Mouse (Mus musculus) CD8-positive naive resting alpha-beta T cell, adult 2 months (primary cell): ENCODE results near the gene Utrn.

Experiments
- DNase-seq, 2 experiments: peaks; one replicate each; pipeline ENCODE4 v3.0.0; 2022; ENCODE audit warnings: low read depth in 2 of 2, low spot score in 2 of 2

The Utrn gene

DNA sequence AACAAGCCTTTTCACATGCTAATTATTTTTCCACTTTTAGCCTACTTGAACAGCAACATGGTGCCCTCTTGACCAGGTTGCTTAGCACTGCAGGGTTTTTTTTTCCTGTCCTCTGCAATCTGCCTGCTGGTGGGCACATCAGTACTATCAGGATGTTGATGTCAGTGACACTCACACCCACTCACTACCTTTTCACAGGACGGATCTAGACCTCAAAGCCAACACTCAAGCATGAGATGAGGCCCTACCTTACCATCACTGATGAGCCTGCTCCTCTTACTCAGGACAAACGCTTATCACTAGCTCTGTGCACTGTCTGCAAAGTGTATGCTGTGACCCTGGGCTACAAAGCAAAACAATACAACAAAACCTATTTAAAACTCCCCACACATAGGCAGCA lies 63.3 kb downstream of the Utrn start:
- peak; percentile 14 to 28 for DNase-seq

DNA sequence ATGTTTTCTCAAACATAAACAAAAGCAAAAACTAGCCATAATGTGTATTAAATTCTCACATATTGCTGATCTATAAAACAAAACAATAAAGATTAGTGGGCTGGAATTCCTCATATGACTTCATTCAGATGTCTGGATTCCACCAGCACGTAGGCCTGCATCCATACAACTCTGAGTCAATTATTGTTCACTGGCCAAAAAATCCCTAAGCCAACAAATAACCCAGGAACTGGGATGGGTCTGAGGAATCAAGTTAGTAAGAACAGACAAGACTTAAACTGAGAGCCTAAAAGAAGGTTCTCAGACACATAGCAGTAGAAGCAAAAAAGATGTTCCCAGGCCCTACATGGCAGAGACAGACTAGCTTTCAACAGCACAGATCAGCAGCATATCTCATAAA lies 65.2 kb downstream of the Utrn start:
- DNase-seq, result no peak

DNA sequence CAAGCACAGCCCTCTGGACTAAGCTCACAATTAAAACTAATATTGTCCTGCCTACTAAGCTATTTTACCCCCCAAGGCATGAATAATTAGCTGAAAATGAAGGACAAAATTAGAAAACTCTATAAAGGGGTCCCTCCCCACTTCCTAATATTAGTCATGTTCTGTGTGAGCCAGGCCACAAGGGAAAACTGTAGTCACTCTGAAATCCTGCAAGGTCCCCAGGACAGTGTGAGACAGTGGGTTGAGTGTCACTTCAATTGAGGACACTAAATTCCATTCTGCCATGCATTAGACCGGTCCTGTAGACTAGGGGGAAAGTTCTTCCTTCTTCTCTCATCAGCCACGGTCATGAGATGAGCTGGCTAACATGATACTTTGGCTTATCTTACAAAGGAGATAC lies 69.7 kb downstream of the Utrn start:
- no peak for DNase-seq

DNA sequence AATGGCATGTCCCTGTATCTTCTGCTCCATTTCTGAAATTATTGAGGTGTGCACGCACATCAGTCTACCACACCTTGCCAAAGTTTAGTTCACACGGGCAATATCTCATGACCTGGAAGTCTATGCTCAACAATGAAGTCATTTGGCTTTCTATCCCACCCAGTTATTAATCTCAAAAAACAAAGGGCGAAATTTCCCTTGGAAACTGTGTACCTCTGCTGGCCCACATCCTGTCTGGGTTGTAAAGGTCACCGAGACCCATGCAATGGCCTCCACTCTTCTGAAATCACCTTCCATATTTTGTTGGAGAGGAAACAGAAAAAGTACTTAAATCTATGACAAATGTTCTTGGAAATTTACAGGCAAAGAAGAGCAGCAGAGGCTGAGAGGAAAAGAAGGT lies 70.9 kb downstream of the Utrn start:
- DNase-seq, result no peak

DNA sequence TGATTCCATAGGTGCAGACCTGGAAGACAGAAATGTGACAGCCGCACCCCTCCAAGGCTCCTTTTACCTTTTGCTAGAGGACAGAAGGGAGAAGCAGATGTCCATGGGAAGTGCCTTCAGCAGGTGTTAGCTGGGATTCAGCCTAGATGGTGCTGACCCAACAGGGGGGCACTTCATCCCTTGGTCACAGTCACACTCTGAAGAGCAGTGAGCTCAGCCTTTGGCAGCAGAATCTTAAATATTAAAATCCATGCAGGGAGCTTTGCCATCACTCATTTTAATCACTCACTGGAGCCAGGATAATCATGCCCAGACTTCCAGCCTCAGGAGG lies 72.7 kb downstream of the Utrn start:
- DNase-seq, result no peak

DNA sequence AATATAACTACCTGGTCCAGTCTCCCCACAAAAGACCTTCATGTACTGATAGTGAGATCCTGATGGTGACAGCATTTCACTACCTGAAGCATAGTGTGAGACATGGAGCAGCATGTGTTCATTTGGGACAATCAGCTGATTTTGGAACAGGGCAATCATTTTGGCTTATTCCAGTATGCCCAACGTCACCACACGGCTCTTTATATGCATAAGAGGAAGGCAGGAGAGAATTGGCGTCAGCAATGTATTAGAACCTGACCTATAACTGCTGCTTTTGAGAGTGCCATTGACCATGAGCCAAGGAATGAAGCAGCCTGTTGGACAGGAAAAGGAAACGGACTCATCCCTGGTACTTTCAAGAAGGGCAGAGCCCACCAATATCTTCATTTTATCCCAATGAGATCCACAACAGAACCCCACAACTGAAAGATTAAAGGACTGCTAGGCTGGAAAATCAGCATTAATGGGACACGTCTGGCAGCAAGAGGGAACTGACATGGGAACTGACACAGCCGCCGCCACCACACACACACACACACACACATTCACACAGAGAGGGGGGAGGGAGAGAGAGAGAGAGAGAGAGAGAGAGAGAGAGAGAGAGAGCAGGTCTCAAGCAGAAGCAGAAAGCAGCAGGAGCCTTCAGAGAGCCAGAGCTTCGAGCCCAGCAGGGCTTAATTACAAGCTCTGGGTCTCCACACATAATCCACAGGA lies 73.2 kb downstream of the Utrn start:
- no peak for DNase-seq

DNA sequence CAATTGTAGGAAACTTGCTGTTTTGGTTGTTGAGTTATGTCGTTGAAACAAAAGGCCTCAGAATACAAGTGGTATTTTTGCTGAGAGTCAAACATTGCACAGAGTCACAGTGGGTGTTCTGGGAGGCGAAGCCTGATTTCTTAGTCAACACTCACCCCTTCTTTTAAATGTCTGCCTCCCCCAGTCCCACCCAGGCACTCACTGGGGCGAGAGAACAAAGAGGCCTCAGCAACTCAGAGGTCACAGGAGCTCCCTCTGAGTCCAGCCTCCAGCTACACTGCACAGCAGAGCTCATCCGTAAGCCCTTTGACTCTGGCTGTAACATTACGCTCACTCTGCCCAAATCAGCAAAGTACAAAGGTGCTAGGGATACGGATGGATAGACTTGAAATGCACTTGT lies 77.1 kb downstream of the Utrn start:
- no peak for DNase-seq

DNA sequence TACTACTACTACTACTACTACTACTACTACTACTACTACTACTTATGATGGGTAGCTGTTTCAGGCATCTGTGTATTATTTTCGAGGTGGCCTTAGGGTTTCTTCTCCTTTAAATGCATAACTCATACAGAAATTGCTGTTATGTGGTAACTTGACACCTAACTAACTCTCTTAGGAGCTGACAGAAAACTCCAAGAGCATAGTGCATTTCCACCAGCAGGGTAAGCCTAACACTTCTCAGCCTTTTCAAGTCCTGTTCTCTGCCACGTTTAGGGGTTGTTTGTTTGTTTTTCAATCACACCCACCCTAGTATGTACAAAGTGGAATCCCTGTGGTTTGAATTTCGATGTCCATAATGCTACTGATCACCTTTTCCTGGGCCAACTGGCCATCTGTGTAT lies 78.3 kb downstream of the Utrn start:
- no peak for DNase-seq

DNA sequence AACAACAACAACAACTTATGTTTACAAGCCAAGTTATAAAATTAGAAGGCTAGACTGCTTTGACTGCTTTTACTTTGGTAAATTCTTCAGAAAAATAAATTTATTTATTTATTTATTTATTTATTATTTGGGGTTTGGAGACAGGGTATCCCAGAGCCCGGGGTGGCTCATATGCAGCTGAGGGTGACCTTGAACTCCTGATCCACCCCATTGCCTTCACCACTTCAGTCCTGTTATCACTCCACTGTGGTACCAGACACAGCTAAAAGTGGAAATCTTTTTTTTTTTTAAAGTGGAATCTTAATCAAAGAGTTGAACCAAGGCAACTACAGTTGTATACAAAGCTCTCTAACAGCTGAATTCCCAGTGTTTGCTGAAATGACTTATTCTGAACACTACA lies 80.6 kb downstream of the Utrn start:
- DNase-seq, result no peak

DNA sequence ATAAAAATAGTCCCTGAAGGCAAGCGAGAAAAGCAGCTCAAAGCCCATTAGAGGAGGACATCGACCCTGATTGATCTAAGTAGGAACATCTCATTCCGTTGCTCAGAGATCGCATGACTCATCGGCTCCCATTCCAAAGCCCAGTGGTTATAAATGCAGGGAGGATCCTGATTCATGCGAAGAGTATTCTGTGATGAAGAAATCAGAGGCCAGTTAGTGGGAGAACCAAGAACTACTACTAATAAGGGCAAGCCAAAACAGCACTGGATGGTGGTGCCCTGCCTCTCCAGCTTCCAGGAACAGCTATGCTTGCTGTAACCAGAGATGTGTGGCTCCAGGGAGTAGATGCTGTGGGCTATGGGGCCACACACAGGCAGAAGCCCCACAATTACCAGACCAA lies 81.2 kb downstream of the Utrn start:
- no peak for DNase-seq

DNA sequence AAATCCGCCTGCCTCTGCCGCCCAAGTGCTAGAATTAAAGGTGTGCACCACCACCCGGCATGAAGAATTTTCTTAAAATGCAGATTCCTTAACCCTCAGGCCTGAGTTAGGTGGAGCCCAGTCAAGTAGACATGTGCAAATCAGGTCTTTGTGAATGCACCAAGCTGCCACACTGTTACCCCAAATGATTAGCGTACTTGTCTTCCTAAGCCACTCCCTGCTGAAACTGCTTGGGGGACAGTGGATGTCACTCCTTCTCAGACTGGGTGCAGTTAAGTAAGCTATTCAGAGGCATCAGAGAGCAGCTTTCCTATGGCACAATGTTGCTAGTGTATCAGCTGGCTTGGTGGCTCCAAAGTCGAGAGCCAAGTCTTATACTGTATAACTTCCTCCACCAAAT lies 83.9 kb downstream of the Utrn start:
- no peak for DNase-seq

DNA sequence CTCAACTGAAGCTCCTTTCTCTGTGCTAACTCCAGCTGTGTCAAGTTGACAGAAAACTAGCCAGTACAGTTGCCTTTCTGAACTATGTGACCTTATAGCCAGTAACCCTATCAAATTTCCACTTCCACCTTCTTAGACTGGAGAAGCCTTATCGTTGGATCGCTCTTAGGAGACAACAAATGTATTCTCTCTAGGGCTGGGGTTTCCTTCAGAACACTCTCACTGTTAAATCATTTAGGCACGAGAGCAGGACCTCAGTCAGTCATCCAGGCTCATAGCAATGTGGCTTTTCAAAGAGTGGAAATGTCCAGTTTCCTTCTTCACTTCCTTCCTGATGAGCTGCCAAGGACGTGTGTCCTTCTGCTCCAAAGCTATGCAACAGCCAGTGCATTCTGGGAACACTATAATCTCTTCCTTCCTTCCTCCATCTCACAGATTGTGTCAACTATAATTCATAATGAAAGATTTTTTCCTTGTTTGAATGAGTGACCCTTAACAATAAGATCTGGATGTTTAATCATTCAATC lies 87.7 kb downstream of the Utrn start:
- no peak for DNase-seq

DNA sequence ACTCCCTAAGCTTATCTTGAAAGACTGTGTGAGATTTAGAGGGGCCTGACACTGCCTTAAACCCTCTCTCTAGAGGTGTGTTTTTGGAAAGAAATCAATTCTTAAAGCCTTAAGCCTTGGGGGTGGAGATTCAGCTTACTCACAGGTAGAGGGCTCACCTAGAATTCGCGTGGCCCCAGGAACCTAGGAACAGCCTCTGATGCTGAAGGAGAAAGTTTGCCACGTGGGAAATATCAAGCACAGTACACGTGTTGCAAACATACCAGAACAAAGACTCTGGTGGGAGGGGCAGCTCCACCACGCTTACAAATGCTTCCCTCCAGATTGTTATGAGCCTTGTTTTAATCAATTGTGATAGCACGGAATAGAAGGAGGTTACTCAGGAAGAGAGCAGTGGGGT lies 96.0 kb downstream of the Utrn start:
- DNase-seq, result no peak

DNA sequence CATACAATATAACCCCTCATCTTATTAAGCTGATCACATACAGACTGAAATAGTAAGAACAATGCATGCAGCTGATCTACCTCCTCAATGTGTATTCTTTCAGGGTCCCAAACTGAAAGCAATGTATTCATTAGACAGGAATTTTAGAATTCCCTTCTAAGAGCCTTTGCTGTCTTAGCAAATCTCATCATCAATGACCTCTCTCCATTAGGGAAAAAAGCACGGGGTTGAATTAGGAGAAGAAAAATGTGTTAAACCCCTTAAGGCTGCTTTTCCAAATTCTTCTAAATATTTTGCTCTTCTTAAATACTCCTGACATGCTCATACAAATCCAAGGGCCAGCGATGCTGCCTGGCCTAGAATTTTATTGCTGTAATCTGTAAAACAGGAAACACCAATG lies 97.7 kb downstream of the Utrn start:
- no peak for DNase-seq

DNA sequence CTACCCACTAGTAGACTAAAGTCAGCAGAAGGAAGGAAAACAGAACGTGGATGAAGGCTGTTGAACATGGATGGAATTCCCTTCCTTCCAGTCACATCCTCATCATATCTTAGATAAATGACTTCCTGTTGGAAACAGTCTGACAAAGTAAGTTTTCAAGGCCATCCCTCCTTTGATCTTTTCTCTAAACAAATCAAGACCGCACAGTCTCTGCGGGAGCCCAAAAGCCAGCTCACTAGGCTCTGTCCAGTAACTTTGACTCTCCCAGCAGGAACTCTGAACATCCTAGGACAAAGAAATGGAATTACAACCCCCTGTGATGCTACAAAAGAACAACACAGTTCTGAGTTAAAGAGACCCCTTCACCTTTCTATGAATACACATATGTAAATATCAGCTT lies 106.5 kb downstream of the Utrn start:
- DNase-seq, result no peak

DNA sequence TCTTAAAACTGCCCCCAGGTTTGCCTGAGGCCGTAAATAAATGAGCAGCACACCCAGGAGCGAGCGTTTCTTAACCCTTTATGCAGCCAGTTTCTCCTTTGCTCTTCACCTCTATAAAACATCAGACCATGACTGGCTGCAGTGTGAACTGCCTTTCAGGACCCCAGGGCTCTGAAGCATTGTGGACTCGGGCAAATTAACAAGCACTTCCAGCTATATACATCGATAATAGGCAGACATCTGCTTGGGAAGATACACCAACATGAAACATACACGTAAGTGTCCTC lies 110.5 kb downstream of the Utrn start:
- DNase-seq, result no peak

DNA sequence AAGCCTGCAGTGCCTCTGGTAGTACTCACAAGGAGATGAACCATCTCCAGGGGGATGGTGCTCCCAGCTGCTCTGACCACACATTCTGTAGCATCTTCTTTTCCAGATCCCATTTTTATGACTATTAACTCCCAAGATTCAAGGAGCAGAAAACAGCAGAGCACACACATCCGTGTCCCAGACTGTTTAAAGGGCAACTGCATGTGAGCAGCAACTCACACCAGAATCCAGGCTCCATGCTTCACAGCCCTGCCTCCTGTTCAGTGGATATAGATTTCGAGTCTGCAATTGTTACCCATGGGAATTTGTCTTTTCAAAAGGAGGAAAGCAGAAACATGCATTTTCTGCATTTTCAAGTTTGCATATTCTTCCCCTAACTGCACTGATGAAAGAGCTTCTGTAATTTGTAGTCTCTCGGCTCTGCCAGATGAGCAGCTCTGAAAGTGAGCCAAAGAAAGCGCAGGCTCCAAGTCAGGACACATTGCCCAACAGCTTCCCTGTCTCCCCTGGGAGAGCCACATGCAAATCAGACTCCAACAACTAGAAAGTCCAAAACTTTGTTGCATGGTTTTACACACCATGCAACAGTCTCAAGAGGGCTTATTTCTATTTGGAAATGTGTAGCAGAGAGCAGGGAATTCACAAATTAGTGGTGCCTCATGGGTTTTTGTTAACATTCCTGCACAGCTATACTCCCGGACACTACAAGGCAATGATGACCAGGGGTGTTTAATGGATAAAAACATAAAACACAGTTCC lies 111.0 kb downstream of the Utrn start:
- DNase-seq, result no peak

DNA sequence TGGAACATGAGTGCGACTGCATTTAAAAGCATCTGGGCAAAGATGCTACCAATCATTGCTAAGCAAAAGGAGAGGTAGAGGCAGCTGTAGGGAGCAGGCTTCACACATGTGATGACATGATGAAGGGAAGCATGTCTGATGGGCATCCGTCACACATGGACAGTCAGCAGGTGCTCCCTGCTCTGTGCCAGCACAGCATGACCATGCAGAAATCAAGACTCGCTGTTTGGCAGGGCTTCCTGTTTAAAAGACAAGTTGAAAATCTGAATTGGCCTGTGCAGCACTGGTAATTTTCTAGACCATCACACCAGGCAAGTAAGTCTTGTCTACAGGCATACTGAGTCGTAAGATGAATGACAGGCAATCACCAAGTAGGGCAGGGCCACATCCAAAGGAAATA lies 112.5 kb downstream of the Utrn start:
- DNase-seq, result no peak

DNA sequence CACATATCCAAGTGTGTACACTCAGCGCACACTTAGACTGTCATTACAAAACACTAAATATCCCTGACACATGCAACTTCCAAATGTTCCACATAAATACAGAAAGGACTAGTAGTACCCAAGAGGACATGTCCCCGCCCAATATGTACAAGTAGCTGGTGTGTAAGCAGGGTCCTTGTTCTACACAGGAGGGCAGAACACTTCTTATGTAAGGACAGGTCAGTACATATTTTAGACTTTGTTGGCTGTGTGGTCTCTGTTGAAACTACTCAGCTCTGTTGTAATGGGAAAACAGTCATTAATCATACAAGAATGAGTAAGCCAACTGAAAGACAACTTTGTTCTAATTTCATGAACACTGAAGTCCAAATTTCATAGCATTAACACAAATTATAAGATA lies 114.3 kb downstream of the Utrn start:
- no peak for DNase-seq

DNA sequence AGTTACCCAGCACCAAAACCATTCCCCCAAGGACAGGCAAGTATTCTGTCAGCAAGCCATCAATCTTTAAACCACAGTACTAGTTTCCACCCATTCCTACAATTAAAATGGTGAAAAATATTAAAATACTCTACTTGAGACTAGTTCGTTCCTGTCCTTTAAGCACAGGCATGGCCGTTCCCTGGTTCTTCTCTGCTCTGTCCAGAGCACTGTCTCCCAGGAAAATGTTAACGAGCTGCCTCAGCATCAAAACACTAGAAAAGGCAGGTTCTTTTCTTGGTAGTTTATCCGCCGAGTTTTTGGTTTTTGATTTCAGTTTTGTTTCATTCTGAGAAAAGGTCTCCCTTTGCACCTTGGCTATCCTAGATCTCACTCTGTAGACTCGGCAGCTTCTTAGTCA lies 115.0 kb downstream of the Utrn start:
- DNase-seq, result no peak

DNA sequence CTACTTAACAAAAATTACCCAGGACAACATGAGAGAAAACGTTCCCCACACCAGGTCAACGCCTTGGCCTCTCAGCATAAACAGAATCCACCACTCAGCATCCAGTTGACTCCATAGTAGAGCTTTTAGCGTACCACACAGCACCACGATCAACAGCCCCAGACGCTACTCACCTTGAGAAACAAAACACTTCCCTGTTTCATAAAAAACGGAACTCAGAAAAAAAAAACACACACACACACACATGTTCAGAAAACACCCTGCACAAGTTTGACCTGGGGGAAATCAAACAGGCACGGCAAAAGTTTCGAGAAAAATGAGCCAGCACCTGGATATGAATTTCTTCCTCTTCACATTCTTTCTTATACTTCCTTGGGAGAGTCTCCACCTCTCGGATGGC lies 125.4 kb downstream of the Utrn start:
- DNase-seq, result no peak

DNA sequence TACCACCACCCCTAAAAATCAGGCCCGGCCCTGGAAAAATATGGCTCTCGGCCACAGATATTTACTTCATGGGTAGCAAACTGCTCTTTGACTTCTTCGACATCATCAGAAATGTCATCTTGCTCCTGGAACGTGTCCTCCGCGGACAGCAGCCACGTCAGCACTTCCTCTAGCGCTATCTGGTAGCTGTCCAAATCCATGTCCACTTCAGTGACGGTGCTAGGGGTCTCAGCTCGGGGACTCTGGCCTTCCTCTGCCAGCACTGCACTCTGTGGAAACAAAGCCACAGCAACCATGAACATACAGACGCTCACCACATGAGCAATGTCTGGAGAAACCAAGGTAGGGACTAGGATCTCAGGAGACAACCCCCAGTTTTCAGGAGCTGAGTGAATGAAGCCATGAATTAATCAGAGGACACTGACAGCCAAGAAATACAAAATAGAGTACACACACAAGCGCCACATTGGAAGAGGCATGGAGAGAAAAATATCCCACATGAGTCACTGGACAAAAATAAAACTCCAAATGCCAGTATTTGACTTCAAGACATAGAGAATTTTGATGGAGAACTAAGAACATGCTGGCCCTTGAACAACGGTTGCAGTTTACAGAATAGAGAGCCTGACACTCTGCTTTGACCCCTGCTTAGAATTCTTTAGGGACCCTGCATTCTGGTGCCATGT lies 129.7 kb downstream of the Utrn start:
- no peak for DNase-seq

DNA sequence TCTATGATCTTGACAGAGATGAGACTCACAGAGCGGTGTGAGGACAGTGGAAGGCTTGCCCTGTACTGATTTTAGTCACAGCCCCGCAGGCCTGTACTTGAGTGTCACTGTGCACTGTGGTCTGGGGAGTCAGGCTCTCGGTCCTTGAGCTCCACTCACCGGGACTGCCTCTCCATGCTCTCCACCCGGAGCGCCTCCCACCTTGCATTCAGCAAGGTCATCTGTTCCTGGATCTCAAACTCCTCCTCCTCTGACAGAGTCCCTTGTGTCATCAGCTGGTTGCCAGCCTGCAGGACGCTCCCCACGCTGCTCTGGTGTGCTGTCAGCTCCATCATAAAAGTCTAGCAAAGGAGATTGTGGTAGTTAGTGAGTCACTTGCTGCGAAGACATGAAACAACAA lies 131.2 kb downstream of the Utrn start:
- no peak for DNase-seq
